Mouse (Mus musculus) ovary, postnatal 36 days (tissue): ENCODE data around the gene Kcnq1.

ENCODE experiments used
- DNase-seq: peaks from one replicate; pipeline ENCODE4 v3.0.0; 2022; ENCODE audit warnings: low spot score, mixed read lengths

Gene Kcnq1

DNA sequence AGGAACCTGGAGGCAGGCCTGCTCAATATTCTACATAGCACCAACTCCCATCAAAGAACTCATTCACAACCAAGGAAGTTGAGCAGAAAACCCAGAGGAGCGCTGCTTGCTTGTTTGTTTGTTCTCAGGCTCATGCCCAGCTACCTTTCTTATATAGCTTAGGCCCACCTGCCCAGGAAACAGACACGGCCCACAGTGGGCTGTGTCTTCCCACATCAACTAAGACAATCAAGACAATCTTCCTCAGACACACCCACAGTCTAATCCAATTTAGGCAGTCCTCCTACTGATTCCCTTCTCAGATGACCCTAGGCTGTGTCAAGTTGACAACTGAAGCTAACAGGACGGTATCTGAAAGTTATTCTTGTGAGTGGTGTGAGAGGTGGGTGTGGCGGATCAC is at the start of gene Kcnq1:
Gene Kcnq1, plus strand, starts transcription at position 301 of the 400 bp plus-strand sequence.
- no peak for DNase-seq

DNA sequence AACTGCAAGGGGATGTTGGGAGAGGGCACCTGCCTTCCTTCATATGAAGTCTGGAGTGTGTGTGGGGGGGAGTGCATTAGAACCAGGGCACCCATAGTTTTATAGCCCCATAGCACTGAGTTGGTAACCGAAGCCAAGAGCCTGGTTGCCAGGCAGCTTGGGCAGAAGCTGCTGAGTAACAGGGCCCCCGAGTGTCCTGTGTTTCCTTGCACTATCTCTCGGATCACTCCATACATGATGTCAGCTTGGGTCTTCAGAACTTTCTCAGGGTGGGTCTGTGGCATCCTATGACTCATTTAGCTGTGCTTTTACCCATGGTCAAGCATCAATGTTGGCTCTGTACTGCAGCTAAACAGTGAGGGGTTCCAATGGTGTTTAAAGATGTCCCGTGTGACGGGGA is 49.1 kb upstream of the Kcnq1 start:
- DNase-seq: no peak

DNA sequence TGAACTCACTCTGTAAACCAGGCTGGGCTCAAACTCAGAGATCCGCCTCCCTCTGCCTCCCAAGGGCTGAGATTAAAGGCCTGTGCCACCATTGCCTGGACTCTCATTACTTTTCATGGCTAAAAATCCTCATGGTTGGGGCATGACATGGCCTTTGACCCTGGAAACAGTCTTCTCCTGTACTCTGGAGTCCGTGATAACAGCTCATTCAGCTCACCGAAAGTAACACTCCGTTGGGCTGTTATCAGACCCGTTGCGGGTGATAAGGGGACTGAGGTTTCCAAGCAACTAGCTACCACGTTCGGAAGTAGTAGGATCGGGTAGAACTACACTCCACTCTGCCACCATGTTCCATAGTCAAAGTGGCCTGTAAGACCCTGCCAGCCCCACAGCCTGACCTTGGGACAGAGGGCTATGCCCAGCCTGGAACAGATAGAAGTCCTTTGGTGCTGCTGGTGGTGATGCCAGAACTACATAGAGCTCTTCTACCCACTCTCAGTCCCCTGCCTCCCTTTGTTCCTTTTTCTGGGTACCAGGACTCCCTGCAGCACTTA is 48.4 kb upstream of the Kcnq1 start:
- DNase-seq: no peak

DNA sequence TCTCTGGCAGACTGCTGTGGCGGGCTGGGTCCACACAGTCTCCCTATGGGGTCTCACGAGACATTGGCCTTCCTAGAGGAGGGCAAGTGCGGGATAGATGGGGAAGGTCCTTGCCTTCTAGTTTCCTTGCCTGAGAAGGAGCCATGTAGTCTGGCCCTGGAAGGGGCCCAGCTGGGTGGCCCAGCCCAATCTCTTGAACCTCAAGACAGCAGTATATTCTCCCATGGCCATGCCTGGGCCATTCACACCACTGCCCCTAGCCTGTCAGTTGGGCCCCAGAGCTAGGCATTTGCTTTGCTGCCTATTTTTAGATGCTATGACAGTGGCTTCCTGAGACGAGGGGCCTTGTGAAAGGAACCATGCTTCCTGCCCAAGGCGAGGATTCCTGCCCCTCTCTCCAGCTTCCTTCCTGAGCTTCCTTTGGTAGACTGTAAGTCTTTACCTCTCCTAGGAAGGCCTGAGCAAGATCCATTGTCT is 47.9 kb upstream of the Kcnq1 start:
- no peak for DNase-seq

DNA sequence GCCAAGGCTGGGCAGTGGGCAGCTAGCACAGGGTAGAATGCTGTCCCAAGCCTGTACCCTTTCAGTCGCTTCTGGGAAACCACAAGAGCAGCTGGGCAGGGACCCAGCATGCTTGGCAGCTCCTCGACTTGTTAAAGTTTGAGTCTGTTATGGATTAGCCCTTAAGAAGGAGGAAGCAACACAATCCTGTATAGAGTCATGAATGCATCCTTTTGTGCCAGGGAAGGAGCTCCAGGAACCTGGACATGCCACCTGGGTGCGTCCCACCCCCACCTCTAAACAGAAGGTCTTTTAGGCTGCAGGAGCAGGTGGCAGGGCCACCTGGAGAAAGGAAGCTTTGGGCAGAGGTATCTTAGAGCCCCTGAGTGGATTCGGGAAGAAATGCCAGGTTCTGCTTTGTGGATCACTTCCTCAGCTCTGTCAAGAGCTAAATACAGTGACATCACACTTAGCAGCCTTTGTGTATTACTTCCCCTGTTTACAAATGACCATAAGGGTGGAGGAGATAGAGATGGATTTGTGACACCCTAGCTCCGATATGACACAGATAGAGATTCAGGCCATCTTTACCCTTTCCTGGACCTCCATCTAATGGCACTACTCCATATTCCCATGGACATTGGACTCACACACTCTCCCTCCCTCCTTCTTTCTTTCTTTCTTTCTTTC is 46.8 kb upstream of the Kcnq1 start:
- DNase-seq: no peak

DNA sequence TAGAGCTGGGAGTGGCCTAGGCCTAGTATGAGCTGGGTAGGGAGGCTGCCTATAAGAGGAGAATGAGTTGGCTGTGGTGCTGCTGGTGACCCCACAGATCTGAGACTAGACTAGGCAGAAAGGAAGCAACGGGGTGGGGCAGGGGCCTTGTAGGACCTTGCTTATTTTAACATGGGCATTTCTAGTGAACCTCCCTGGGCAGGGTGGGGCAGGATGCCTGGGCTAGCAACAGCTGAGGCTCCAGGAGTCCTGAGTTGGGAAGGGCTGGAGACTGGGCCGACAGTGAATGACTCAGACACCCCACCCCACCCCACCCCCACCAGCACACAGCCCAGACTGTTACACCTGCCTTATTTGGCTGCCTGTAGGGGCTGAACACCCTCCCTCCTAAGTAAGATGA is 43.5 kb upstream of the Kcnq1 start:
- no peak for DNase-seq

DNA sequence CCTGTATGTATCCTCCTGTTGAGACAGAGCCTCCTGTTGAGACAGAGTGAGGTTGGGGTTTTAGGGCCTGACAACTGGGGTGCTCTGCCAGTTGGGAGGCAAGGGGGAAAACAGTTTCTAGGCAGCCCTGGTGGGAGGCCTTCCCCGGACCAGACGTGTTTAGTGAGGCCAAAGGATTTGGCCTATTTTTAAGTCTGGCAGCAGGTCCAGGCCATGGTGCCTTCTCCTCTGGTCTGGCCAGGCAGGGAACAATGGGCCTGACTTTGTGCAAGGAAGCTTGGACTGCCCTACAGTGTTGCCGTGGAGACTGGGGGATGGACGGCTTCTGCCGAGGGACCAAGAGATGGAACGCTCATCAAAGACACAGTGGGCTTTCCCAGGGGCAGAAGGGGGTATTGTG is 41.9 kb upstream of the Kcnq1 start:
- no peak for DNase-seq

DNA sequence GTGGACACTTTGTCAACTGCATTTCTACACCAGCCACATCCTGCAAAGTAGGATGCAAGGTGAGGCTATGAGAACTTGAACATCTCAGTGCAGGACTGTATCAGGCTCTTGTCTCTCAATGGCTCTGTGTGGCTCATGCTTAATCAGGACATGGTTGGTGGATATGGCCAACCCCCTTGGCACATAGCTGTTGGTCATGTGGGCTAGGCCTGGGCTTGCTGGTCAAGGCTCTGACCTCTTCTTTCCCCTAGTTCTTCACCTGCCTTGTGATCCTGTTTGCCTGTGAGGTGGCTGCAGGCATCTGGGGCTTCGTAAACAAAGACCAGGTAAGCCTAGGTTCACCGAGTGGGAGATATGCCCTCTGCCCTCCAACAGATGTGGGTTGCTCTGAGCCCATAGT is 40.5 kb upstream of the Kcnq1 start:
- no peak for DNase-seq

DNA sequence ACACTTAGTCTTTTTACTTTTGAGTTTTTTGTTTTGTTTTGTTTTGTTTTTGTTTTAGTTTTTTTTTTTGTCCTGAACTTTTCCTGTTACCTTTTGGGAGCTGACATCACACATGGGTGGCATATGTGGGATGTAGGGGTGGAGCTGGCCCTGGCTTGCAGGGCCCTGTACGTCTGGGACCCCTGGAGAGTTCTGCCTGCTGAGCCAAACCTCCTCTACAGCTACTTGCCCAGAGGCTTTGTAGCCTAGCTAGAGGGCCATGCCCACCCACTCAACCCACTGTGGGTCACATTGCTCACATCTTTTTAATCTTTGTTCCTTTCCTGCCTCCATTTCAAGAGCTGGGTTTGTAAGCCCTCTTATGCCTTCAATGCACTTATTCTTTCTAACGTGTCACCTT is 38.7 kb upstream of the Kcnq1 start:
- no peak for DNase-seq

DNA sequence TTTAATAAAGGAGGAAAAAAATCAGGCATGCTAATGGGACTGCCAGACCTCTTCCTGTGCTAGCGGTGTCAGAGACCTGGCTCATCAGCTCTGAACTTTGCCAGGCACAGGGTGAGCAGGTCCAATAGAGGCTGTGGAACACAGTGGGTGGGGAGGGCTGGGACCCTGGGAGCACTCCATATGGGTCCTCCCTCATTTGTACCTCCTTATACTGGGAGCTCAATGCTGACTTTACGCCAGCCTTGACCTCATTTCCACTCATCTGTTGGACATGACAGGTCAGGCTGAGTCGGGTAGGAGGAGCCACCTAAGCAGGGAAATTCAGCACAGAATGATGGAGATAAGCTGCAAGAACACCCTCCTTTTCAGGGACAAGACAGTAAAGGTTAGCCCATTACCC is 38.3 kb upstream of the Kcnq1 start:
- DNase-seq: no peak

DNA sequence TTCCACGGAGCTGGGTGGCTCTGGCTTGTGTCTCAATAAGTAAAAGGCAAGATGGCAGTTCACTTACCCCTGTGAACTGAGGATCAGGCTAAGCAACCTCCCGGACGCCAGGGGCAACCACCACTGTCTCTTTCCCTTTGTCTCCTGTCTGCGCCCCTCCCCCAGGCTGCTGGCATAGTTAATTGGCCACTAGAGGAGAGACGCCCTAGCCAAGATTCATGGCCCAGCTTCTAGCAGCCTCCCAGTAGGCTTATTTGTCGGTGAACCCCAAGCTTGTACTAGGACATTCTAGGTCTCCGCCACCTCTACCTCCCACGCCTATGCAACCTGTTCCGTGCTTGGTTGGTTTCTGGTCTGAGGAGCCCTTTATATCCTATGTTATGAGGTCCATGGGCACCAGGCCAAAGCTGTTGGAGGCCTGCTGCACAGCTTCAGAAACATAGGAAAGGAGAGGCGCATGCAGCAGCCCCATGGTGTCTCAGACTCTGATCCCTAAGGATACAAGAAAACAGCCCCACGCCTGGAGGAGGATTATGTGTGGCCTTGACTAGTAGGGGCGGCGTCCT is 37.8 kb upstream of the Kcnq1 start:
- DNase-seq: peak; percentile 52

DNA sequence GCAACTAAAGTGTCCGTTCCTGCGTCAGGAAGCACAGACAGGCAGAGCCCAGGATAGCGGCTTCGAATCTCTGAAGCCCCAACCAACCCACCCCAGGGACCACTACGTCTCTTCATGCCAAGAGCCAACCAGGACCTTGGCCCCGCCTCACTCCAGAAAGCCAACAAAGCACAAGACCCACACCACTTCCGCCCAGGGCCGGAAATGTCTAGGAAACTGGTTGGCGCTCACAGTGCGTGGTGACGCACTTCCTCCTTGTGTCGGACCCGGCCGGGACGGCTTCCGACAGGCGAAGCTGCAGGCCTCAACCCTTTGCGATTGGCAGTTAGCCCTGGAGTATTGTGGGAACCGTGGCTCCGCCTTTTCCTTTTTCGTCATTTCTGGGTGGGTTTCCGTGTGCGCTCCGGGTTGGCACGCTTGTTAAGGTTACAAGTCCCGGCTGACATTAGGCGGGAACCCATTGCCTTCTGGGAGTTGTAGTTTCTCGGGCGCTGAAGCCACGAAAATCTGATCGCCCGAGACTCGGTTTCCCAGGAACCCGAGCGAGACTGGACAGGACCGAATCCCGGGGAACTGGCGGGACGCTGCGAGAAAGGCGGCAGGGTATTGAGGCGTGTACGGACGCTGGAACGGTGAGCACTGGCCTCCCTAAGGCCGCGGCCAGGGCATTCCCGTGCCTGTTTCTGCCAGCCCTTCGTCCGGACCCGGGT is 37.1 kb upstream of the Kcnq1 start, which contains the start of gene Tssc4:
Gene Tssc4, plus strand, starts transcription at position 368 of the 710 bp plus-strand sequence.
- peak; percentile 94 for DNase-seq

DNA sequence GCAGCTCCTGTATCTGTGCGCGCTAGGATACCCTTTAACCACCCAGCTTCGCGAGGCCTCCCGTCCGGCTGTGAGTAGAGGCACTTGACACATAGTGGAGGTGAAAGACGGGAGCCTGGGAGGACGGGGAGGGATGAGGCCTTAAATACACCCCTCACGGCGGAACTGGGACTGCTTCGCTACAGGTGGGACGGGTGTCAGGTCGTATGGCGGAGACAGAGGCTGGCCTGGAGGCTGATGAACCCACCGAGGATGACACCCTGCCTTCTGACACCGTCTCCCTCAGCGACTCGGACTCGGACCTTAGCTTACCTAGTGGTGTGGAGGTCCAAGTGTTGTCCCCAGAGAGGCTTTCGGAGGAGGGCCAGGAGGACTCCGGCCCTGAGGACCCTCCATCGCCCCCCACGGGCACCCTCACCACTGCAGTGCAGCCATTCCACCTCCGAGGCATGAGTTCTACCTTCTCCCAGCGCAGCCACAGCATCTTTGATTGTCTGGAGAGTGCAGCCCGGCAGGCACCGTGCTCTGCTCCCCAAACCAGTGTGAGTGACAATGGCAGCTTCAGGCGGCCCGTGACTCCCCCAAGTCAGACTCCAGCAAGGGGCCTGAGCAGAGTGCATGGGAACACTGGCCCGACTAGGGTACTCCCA is 36.3 kb upstream of the Kcnq1 start:
- DNase-seq: no peak

DNA sequence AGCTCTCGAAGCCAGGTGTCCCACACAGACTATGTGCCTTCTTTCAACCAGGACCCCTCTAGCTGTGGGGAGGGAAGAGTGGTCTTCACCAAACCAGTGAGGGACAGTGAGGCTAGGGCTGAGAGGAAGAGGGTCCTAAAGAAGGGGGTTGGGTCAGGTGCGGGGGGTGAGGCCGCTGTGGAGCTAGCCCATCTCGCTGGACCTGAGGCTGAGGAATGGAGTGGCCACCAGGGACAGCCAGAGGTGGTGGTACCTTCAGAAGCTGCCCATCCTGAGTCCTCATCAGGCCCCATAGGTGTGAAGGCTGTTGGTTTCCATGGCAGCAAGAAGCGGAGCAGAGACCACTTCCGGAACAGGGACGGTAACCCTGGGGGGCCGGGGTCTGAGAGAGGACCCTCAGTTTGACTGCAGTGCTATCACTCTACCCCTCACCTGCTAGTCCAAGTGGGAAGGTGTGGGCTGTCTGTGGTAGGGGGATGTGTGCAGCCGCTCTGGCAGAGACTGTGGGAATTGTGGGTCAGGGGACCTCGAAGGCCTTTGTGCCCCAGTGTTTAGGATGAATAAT is 35.6 kb upstream of the Kcnq1 start:
- no peak for DNase-seq

DNA sequence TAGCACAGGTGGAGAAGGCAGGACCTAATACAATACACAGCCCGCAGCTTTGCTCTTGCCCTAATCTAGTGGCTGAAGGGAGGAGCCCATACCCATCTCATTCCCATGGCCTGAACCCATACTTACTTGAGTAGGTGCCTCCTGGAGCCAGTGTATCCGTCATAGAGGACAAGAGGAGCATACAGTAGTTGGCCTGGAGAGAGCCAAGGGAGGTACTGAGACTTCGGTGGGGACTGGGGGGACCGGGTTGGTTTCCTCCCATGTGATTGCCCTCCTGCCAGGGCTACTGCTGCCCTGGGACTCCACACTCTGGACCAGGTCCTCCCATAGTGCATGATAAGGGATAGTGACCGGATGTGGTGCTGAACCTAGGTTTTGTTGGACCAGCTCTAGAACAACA is 33.6 kb upstream of the Kcnq1 start:
- no peak for DNase-seq

DNA sequence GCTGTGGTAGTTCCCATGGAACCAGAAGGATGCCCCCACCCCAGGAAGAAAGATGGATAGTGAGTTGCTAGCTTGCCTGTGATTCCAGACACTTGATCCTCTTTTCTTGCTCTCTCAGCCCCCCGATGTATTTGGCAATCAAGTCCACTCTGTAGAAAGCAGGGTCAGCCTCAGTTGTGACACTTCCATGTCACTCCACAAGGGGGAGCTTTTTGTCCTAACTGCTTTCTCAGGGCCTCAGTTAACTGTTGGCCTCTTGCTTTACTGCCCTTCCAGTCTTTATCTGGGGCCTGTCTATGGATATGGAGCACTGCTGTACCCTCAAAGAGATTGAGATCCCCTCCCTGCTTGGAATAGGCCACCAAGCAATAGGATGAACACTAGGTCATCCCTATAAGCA is 33.1 kb upstream of the Kcnq1 start:
- no peak for DNase-seq

DNA sequence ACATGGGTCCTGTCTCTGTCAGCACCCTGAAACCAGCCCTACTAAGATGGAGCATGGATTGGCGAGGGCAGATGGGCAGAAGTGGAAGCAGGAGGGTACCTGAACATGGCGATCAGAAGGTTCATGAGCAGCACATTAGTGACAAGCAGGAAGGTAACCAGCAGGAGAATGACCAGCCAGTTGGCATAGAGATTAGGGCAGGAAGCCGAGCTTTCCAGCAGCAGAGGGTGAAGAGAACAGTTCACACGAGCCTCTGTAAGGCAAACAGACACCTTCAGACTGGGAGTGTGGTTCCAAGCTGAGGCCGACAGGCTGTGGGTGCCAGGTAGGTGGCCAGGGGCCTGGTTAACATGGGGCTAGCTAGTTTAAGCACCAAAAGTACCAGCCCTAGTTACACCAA is 30.8 kb upstream of the Kcnq1 start:
- no peak for DNase-seq

DNA sequence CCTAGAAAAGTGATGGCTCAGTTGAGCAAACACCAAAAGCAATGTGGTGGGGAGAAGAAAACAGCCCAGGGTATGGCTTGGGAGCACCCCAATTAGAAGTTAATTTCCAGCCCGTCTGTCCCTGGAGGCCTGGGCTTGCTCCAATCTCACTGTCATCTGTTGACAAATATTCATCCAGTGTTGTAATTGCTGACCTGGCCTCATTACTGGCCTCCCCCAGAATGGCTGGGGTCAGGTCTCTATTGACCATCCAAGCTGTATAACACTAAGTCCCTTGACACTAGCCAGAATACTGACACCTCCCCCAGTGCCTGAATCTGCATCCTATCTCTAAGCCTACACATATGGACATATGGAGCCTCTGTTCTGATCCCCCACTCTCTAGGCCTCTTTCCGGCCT is 28.8 kb upstream of the Kcnq1 start:
- no peak for DNase-seq

DNA sequence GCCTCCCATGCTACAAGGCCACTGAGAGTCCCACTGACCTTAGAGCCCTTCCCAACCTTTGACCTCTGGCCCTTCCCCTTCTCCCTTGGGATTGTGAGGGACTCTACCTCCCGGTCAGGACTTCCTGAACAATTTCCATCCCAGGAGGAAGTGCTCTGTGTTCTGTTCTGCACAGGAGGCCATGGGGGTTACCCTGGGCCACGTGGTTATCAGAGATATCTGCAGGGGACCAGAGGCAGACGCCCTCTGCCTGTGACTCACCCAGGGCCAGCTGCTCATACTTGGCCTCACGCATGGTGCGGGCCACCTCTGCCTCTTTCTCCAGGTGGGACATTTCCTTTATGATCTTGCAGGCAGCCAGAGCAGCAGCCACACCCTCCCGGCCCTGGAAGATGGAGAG is 24.1 kb upstream of the Kcnq1 start:
- no peak for DNase-seq

DNA sequence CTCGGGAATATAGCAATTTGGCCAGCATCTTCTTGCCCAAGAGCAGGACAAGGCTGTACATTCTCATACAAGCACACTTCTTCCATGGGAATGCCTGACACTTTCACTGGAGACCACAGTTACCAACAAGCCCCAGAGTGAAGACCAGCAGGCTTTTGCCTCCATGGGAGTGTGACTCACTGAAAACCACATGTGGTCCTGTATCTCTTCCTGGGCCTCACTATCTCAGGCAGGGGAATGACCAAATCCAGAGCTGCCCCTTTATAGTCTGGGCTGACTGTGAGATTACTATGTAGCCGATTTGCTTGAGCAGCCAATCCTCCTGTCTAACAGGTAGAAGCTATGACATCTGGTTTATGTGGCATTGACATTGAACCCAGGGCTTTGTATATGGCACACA is 22.5 kb upstream of the Kcnq1 start:
- DNase-seq: no peak

DNA sequence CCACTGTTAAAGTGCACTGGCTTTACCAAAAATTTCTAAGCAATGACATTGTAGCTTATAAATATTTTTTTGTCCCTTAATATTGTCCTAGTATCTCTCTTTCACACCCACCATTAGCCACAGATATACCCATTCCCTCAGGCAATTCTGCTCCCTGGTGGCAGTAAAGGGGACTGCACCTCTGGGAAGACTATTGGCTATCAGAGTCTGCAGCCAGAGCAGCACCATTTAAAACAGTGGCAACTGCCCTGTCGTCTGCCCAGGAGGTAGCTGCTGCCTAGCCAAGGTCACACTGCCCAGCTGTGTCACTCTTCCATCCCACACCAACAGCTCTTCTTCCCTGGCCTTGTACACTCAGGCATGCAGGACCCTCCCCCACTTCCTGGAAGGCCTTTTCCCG is 19.8 kb upstream of the Kcnq1 start:
- DNase-seq: peak; percentile 68

DNA sequence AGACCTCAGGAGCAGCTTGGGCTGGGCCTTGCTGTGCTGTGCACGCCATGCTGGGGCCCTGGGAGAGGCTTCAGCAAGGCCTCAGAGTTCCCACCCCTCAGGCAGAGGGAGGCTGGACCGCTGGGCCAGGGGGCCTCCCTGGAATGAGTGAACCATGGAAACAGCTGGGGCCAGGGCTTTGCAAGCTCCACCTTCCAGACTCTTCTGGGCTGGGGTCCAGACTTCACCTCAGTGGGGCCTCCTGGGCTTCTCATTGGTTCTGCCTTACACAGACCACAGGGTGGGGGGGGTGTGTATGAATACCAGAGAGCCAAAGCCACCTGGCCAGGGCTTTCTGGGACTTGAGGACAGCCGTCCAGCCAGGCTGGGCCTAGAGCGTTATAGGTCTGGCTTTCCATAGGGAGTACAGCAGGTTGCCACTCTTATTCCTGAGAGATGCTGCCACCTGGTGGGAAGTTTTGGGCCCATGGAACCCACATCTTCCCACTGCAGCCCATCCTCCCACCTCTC is 19.0 kb upstream of the Kcnq1 start:
- DNase-seq: peak; percentile 56
